Mouse (Mus musculus) heart, adult 8-10 months (tissue): Measurements from ENCODE around the gene Xaf1. TPM values are rescaled to one million over a fixed set of nuclear protein-coding genes. Genes with fewer than 3 reads are reported as not detected.
"Not testable (repeated sequence)": the region's sequence is repeated elsewhere in the genome, so short reads cannot be mapped to it uniquely, and the experiment has no call there.

Experiments
- DNase-seq: peaks from one replicate; pipeline ENCODE4 v3.0.0; 2022; ENCODE audit warnings: low spot score
- total RNA-seq, 4 experiments: library from RNA; stranded (reverse); gene quantifications; 2 replicates each; pipeline ENCODE4 v1.2.4; 2022

Gene Xaf1
- total RNA-seq, 4 experiments from 2014 or later: 9.1 to 11.5 (median 9.2) TPM

DNA sequence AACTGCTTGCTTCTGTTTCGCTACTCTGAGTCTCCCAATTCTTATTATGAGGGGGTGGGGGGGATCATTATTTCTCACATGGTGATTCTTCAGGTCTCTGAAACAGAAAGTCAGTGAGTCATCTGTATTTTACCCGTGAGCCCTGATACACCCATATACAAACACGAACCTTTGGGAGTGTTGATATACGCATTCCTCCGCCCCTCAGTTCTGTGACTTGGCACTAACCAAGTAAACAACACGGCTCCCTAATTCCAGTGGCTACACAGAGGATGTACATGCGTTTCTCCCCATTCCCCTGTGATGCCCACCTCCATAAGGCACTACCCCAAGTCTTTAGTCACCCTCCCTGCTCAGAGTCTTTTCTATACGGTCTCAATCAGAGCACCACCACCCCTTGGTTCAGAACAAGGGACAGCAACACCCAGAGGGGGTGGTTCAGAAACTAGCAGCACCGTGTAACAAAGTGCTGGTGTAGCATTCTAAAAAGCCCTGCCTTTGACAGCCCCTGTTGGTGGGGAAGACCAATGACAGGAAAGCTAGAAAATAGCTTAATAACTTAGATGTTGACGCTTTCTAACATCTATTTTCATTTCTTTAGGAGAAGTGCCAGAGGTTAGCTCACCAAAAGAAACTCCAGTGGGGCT lies 10.0 kb downstream of the Xaf1 start:
- no peak for DNase-seq

DNA sequence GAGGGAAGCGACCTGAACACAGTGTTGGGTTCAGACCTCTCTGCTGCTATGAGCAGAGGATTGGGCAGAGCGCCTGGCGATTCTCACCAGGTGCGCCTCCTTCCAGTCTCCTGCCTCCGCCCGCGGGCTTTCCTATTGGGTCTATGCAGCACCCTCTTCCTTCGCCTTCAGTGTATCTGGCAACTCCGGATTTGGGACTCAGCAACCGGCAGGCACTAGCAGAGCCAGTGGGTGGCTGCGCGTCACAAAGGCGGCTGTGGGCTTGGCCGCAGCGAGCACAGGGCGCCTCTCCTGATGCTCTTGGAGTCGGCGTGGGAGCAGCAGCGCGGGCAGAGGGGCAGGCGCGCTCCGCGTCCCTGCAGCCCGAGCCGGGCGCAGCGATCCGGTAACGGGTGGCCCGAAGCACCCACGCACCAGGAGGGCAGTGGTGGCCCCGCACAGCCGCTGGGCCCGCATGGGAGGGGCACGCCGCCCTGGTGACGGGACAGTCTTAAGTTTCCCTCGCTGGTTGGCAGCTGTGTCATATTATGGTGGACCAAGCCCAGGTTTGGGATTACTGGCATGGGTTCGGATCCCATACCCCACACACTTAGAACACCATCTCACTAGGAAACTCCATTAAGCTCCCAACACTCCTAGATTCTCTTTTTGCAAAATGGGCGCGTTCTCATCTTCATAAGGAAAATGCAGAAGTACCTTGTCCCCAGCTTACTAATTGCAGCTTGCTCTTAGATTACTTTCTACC lies 12.9 kb downstream of the Xaf1 start, which contains the start of gene Fbxo39:
Fbxo39 (plus strand) TSS at position 294 of the 745 bp plus-strand sequence.
- DNase-seq: no peak

DNA sequence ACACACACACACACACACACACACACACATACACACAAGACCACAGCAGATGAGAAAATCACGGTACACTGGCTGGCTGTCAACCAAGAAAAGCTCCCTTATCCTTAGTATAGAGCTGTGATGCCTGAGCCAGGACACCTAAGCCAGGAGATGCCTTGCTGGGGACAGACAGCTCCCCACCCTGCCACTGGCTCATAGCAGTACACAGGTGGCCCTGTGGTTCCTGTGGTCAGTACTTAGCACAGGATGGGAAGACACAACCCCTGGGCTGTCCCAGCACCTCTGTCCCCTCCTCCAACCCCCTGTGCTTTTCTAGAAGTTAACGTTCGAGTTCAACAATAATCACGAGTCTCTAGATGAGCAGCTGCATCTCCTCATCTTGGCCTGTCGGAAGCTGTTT lies 16.6 kb downstream of the Xaf1 start:
- no peak for DNase-seq

DNA sequence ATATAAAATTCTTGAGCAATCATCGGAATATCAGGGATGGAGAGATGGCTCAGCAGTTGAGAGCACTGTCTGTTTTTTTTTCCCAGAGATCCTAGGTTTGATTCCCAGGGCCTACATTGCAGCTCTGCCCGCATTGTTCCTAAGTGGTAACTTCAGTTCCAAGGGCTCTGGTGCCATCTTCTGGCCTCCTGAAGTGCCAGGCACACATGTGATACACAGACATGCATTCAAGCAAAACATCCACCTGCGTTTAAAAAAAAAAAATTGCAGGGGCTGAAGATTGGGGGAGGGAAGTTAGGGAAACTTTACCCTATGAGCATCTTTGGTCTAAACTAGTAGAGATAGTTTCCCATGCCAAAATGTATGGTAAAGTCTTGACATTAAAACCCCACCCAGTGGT lies 23.0 kb downstream of the Xaf1 start:
- no peak for DNase-seq

DNA sequence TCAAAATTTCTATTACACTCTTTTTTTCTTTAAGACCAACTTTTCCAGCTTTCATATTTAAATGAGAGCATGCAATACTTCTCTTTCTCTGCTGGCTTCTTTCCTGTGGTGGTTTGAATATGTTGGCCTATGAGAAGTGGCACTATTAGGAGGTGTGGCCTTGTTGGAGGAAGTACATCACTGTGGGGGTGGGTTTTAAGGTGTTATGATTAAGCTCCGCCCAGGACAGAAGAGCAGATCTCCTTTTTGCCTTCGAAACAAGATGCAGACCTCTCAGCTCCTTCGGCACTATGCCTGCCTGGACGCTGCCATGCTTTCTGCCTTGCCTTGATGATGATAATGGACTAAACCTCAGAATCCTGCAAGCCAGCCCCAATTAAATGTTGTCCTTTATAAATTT lies 24.3 kb downstream of the Xaf1 start:
- no peak for DNase-seq

DNA sequence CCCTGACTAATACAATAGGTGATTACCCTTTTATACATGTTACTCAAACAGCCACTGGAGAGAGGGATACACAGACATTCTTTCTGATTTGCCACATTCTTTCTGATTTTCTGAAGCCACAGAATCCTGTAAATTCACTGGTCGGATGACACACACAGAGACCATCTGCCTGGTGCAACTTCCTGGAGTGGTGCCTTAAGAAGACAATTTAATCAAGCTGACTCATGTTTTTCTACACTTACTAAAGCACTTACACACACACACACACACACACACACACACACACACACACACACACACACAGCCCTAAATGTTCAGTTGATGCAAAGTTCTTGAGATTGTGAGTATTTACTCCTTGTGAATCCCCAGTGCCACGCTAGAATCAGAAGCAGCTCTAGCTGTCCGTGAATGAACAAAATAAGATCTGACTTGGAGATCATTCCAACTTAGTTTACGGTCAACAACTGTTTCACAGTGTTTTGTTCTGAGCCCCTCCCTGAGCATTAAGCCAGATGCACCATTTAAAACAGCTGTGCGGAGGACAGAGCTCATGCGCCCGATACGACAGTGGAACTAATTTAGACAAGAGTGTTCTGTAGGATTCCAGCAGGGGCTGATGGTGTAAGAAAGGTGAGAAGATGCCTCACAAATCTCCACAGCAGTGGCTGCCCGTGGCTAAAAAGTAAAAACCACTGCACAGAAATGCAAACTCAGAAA lies 31.7 kb downstream of the Xaf1 start:
- DNase-seq: no peak

DNA sequence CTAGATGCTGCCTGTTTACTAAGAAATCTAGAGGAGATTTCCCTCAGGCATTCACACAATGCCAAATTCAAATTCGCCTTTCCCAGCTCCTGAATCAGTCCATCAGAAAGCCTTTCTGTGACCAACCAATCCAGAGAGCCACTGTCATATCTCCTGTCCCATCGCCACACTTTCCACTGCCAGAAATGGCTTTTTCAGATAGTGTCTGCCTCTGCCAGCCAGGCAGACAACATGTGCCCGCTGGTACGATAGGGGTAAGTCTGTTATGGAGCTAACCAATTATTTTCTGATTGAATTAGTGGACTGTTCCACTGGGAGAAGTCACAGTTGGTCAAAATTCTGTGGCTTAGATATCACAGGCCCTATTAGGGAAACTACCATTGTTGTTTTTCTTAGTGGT lies 33.2 kb downstream of the Xaf1 start:
- DNase-seq: no peak

DNA sequence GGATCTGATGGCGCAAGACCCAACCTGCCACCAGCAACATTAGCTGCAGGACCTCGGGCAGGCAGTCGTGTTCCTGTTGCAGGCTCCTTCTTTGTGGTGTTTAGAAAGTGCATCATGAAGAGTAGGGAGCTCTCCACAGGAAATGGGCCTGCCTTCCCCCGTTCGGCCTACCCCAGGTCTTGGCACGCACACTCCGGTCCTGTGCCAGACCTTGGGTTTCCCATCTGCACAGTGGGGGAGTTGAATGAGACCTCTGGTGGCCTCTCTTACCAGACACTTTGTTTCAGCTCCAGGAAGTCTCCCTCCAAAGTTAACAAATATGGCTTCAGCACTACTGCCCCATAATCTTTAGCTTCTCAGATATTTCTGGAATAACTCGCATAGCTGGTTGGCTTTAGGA lies 35.3 kb downstream of the Xaf1 start:
- DNase-seq: no peak

DNA sequence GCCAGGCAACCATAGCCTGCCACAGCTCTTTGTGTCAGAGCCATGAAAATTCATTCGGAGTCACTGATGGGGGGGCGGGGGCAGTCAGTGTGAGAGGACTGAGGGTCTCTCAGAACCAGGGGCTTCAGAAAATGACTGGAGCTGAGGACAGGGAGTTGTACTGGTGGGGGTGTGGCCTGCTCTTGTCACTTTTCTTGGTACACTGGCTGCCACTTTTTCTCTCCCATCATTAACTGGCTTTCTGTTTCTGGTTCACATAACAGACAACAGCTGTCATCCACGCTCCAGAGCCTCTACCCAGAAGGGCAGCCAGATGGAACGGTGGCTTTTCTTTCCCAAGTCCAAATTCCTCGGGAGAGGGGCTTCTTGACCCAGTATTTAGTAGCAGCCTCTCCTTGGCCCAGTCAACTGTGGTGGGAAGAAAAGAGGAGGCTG lies 37.0 kb downstream of the Xaf1 start:
- no peak for DNase-seq

DNA sequence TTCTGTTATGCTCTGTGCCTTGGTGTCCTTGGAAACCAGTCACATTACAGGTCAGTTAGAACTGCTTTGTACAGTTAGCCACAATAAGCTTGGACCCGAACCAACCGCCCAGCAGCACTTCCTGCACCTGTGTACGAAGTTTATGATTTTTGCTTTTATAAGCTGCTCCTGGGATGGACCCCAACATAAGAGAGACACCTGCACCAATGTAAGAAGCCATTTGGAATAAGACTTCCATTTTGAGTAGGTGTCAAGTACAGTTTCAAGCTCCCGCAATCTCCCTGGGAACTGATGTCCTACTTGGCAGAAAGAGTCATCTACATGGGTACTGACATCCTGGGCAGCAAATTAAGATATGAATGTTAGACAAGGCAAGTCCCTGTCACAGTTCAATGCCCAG lies 38.3 kb downstream of the Xaf1 start:
- no peak for DNase-seq

DNA sequence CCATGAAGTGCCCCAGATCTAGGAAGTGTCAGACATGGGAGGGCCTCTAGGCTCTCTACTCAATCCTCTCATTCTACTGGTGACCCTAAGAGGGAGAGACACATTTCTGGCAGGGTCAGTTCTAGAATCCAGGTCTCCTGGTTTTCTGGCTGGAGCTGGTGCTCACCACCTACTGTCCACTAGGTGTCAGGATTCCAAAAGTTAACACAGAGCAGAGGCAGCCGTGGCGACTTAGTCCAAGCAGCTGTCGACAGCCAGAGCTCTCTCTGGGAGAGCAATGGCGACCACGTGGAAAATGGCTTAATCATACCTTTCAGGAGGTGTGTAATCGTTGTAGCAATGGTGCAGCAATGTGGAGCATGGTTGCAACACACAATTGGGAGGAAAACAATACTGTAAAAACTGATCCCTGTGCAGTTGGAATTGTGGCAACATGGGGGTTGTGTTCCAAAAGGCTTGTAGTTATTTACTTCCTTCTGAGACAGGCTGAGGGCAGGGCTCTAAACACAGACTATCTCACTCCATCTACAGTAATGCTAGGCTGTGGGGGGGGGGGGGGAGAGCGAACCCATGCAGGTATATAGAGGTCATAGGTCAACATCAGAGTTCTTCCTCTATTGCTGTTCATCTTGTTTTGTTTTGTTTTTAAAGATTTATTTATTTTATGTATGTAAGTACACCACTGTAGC lies 41.3 kb downstream of the Xaf1 start:
- peak; percentile 67 for DNase-seq

DNA sequence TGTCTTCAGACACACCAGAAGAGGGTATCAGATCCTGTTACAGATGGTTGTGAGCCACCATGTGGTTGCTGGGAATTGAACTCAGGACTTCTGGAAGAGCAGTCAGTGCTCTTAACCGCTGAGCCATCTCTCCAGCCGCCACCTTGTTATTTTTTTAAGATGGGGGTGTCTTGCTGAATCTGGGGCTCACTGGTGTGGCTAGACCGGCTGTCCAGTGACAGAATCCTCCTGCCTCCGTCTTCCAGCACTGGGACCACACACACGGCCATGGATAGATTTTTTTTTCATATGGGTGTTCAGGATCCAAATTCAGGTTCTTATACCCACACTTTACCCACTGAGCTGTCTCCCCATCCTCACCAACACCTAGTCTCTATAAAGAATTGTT lies 41.8 kb downstream of the Xaf1 start:
- DNase-seq: not testable (repeated sequence)

DNA sequence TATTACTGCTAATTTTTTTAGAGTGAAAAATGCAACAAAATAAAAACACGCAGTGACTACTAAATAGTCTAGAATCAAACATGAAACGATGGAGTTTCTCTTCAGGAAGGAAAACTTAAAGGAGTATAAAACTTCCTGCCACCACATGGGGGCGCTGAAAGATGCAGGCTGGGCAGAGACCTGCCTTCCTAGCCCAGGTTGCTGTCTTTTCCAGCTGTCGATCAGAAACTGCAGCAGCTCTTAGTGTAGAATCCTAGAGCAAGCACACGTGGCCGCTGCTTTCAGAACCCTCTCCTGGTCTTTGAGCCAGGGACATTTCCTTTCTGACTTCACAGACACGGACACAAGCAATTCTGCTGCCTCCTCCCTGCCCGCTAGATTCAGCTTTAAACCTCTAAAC lies 42.5 kb downstream of the Xaf1 start:
- no peak for DNase-seq

DNA sequence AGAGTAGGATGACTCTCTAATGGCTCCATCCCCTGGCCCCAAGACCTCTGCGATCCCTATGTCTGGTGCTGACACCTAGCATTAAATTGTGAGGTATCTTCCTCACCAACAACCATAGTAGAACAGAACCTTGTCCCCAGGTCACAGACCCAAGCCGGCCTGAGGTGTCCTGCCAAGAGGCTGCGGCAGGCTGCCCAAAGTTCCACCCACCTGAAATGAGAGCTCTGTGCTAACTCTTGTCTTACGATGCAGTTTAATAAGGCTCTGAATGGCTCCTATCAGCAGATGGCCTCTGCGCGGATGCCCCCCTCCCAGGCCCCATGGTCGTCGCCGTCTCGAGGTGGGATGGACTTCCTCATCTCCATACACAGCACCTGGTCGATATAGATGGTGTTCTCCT lies 43.1 kb downstream of the Xaf1 start:
- no peak for DNase-seq

DNA sequence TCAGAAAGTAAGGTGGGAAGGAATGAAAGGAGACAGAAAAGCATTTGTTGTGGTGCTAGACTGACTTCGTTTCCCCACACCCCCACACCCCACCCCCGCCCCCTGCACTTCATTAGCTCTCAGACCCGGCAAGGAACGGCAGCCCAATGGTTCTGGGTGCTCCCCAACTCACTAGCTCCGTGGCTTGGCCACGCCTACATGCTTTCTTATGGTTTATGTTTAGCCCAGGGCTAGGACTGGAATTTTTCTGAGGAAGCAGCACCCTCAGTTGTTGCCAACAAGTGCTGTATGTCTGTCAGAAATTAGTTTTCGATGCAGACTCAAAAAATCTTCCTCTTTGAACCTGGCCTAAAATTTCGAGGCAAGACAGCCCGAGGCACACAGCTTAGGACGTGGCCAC lies 47.1 kb downstream of the Xaf1 start:
- no peak for DNase-seq

DNA sequence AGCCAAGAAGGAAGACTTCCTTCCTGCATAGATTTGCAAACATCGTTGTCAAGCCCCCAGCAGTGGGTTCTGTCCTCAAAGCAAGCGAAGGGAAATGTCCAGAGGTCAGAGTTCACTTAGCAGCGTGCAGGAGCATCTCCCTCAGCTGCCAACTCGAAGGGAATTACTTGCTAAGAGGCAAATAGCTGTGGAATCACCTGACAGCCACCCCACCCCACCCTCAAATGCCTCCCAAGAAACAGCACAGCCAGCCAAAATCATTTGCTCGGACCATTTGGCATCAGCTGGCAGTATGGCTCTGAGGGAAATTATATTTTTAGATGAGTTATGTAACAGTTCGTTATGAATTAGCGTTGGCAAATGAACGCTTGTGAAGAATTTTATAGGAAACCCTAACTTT lies 47.6 kb downstream of the Xaf1 start:
- no peak for DNase-seq

DNA sequence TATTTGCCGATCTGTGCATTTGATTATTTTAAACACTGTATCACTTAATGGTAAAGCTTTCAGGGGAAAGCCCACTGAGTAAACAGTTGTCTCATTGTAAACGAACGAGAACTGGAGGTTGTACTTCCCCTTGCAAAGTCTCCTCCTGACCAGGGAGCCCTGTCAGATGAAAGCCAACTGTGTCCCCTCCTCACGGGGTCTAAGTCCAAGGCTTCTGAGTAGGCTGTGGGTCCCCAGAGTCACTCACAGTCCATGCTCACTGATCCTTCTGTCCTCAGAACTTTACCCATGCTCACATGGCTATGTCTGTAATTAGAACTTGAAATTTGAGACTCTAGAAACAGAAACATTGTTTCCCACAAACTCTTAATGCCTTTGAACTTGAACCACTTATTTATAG lies 48.2 kb downstream of the Xaf1 start:
- no peak for DNase-seq

DNA sequence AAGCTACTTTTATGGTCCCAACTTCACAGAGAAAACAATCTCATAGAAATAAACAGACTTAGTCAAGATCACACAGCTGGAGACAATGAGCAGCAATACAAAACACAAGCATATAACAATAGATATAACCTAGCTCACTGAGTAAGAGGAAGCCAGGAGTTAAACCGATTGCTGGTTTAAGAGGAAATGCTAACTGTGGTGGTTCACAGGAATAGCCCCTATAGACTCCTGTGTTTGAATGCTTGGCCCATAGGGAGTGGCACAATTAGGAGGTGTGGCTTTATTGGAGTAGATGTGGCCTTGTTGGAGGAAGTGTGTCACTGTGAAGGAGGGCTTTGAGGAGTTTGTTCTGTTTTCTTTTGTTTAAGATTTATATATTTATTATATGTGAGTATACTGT lies 50.8 kb downstream of the Xaf1 start:
- DNase-seq: no peak

DNA sequence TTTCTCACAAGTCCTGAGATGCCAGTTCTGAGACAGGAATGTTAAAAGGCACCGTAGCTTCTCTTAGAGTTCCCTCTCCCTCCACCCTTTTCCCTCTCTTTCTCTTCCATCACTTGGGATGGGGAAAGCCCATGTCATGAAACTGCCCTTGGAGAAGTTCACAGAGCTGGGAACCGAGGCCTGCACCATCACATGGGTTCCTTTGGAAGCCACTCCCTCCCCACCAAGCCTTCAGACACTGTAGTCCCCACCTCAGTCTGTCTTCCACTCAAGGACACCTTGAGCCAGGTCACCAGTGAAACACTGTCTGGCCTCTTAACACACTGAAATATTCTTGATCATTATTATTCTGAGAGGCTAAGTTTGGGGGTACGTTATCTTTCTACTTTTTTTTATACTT lies 51.8 kb downstream of the Xaf1 start:
- no peak for DNase-seq

DNA sequence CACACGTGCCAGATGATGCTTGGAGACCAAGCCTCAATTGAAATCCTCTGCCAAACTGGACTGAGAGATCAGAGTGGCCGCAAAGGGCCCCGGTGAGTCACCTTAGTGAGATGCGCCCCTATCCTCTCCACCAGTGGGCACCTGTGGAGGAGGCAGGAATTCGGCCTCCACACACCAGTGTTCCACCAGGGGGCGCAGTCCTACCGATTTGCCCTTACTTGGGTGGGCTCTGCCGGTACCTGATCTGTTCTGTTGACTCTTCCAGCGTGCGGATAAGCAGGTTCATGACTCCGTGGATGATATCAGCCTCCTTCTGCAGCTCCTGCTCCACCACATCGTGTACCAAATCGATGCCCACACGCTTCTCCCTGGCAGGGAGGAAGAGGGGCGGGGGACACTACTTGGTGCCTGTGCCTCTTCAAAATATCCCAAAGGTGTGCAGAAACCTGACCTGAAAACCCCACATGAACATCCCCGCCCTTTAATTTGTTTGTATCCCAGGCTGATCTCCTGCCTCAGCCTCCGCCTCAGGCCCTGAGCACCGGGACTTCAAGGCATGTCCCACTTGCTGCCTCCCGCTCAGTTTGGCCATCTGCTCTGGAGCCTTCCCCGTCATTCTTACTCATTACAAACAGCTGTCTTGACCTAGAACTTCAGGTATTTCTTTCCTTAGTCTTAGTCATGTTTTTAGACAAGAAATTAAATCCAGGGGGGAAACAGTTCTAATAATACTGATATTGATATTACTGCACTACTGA lies 53.7 kb downstream of the Xaf1 start:
- DNase-seq: peak; percentile 67
